Mouse (Mus musculus) limb, embryonic 11.5 days (tissue): ENCODE results near the gene Mycbp. TPM values are rescaled to one million over a fixed set of nuclear protein-coding genes. Genes with fewer than 3 reads are reported as not detected.

Source experiments
- ATAC-seq: fragments of 200-750 bp; cut with Nextera tagmentation; 2 replicates; pipeline ENCODE4 v1.8.0; 2017; ENCODE audit warnings: low read depth; ENCODE audit not compliant: insufficient number of reproducible peaks, low FRiP score, low TSS enrichment
- DNase-seq: peaks from one replicate; pipeline ENCODE4 v3.0.0-alpha.2; 2015; ENCODE audit warnings: low spot score
- H3K27ac ChIP-seq: fragments of 300-500 bp; sonication (generic); replicated peaks from 2 replicates; pipeline ENCODE4 v1.5.1; 2014; ENCODE audit warnings: low read depth, mild to moderate bottlenecking, low read length
- H3K27me3 ChIP-seq: fragments of 300-500 bp; sonication (generic); 2 replicates; pipeline ENCODE4 v1.6.1; 2014; ENCODE audit warnings: mild to moderate bottlenecking, low read length, mixed read lengths; ENCODE audit not compliant: control insufficient read depth, insufficient read depth
- H3K36me3 ChIP-seq: fragments of 300-500 bp; sonication (generic); 2 replicates; pipeline ENCODE4 v1.6.1; 2014; ENCODE audit warnings: mild to moderate bottlenecking, low read length, moderate library complexity, mixed read lengths; ENCODE audit not compliant: control insufficient read depth, insufficient read depth
- H3K4me1 ChIP-seq: fragments of 300-500 bp; sonication (generic); 2 replicates; pipeline ENCODE4 v1.6.1; 2014; ENCODE audit warnings: low read length, mixed read lengths; ENCODE audit not compliant: control insufficient read depth, insufficient read depth
- H3K4me2 ChIP-seq: fragments of 300-500 bp; sonication (generic); 2 replicates; pipeline ENCODE4 v1.6.1; 2014; ENCODE audit warnings: low read depth, mild to moderate bottlenecking, moderate library complexity; ENCODE audit not compliant: severe bottlenecking
- H3K4me3 ChIP-seq: fragments of 300-500 bp; sonication (generic); 2 replicates; pipeline ENCODE4 v1.5.1; 2014; ENCODE audit warnings: low read depth, low read length
- H3K9ac ChIP-seq: fragments of 300-500 bp; sonication (generic); 2 replicates; pipeline ENCODE4 v1.6.1; 2014; ENCODE audit warnings: mild to moderate bottlenecking, low read length
- H3K9me3 ChIP-seq: fragments of 300-500 bp; sonication (generic); 2 replicates; pipeline ENCODE4 v1.6.1; 2016; ENCODE audit warnings: low read length; ENCODE audit not compliant: control insufficient read depth
- WGBS: fragments of 180-500 bp; shearing (Covaris S2); extraction: QIAGEN DNeasy Blood & Tissue Kit; methylation state at CpG from one replicate; pipeline ENCODE4 v1.1.7; 2014; 5-methylcytosine and 5-hydroxymethylcytosine counted together
- polyA plus RNA-seq: library from polyadenylated mRNA; unstranded; fragments of >200 nt; fragmentation: Nextera tagmentation; extraction: Ambion mirVana; gene quantifications from 2 replicates; pipeline ENCODE4 v1.2.1, GENCODE M21; 2014

Mycbp gene
- polyA plus RNA-seq, result 80.7 and 82.8 TPM in 2 replicates

DNA sequence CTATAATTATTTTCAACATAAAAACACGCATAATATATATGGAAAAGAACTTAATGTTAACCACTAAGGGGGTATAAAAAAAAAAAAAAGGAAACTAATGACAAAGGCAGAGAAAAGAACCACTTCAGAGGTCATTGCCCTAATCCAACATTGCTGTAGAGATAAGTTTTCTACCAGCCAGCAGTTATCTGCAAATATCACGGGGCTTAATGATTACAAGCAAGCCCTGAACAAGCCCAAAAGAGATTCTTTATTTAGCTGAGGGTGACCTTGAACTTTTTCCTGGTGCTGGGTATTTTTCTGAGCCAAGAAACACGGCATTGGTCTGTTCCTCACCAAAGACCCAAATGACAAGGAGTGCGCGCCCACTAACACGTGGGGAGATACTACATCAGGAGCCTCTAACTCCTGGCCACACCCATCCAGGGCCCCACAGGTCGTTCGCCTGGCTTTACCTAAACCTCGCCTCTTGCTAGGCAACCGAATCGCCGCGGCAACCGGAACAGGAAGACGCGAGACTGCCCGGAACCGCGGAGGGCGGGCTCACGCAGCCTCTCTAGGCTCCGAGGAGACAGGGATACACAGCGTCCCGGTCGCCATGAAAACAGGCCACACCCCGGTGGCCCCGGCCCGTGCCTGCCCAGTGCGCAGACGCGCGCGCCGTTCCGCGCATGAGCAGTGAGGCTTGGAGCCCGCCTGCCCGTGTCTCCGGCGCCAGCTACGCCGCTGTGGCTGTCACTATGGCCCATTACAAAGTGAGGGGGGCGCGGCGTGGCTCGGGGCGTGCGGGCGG, at the start of gene Mycbp:
Mycbp (plus strand) TSS at position 500 of the 793 bp plus-strand sequence.
- H3K4me3 ChIP-seq, result peak within 1 kb of the TSS; percentile 72
- H3K9ac ChIP-seq, result peak within 1 kb of the TSS; percentile 57
- H3K9me3 ChIP-seq, result no peaks in the 10 kb centered on the region
- peak within 1 kb of the TSS; percentile 56 for H3K4me2 ChIP-seq
- H3K27me3 ChIP-seq, result no peaks in the 10 kb centered on the region
- no peaks in the 10 kb centered on the region for H3K36me3 ChIP-seq
- H3K4me1 ChIP-seq, result 0 out of 2 replicates have a peak, but pooled peaks cover 2% of the 10 kb centered on the region
- H3K27ac ChIP-seq, result peak within 1 kb of the TSS; percentile 65
- WGBS, result 1% methylated on average over 49 of the region's 49 CpGs
- peak; percentile 99 for DNase-seq
- peak; percentile 100 for ATAC-seq

DNA sequence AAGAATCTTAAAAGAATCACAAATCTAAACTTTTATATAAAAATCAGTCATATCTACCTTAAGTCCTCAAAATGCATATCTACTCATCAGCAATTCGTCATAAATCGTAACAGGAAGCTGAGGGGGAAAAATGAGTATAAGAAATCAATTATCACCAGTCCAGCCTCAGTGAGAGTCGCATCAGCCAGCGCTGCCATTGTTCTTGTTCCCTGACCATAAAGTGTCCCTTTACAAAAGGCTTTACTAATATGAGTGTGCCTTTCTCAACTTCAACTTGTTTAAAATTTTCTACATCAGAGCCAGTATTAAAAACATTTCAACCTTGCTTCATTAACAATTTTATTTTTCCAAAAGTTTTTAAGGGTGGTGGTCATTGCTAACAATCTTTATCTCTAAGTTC, 47.7 kb upstream of the Mycbp start:
- Histone ChIP-seq H3K9ac (no peak overlapping the region), H3K36me3 (no peaks in the 10 kb centered on the region), H3K4me1 (no peaks in the 10 kb centered on the region), H3K4me2 (no peak overlapping the region), H3K4me3 (no peak overlapping the region), H3K27me3 (no peaks in the 10 kb centered on the region), H3K9me3 (no peaks in the 10 kb centered on the region), H3K27ac (no peak overlapping the region)
- WGBS, result 78% methylated on average over 4 of the region's 4 CpGs
- ATAC-seq (no peak), DNase-seq (no peak)

DNA sequence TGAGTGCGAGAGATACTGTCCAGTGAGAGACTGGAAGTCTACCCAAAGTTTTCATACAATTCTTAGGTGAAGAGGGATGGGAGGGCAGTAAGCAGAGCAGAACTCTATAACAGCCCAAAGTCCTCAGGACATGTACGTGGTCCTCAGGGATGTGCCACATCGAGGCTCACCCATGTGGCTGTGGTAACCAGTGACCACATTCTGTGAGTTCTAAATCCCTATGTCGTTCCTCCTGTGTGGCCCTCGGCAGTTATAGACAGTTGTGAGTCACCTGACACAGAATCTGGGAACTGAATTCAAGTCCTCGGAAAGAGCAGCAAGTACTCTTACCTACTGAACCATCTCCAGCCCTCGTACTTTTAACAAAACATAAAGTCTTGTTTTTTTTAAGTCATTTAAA, 46.5 kb upstream of the Mycbp start:
- ATAC-seq, result no peak
- WGBS, result 89% methylated on average over 7 of the region's 7 CpGs
- no peaks in the 10 kb centered on the region for H3K36me3 ChIP-seq

DNA sequence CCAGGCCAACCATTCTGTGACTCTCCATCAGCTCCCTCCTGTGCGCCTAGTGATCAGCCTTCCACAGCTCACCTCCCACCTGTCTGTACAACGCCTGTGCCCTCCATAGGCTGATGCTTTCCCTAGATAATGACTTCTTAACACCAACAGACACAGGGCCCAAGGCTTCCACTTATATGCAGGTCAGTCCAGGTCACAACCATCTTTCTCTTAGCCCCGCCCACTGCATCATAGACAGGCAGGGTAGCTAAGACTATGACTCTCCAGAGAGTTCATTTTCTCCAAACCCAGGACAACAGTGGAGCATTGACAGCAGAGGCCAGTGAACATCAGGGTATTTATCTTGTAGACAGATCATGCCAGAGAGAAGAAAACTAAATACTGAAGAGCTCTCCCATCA, 45.3 kb upstream of the Mycbp start, which contains the start of gene 4933427I04Rik:
4933427I04Rik (plus strand) TSS at position 301 of the 400 bp plus-strand sequence.
- WGBS, result 85% methylated on average over 3 of the region's 3 CpGs
- DNase-seq (no peak), ATAC-seq (no peak)
- Histone ChIP-seq H3K4me1 (no peaks in the 10 kb centered on the region), H3K36me3 (no peaks in the 10 kb centered on the region), H3K9me3 (no peaks in the 10 kb centered on the region), H3K4me2 (no peak within 1 kb of the TSS), H3K9ac (no peak within 1 kb of the TSS), H3K27ac (no peak within 1 kb of the TSS), H3K27me3 (no peaks in the 10 kb centered on the region), H3K4me3 (no peak within 1 kb of the TSS)

More for the DNA sequence above, 46.5 kb upstream of the Mycbp start:
- H3K4me1 ChIP-seq, result no peaks in the 10 kb centered on the region
- no peaks in the 10 kb centered on the region for H3K9me3 ChIP-seq
- DNase-seq, result no peak
- H3K9ac ChIP-seq, result no peak overlapping the region
- H3K4me3 ChIP-seq, result no peak overlapping the region
- H3K4me2 ChIP-seq, result no peak overlapping the region
- H3K27me3 ChIP-seq, result no peaks in the 10 kb centered on the region
- H3K27ac ChIP-seq, result no peak overlapping the region

DNA sequence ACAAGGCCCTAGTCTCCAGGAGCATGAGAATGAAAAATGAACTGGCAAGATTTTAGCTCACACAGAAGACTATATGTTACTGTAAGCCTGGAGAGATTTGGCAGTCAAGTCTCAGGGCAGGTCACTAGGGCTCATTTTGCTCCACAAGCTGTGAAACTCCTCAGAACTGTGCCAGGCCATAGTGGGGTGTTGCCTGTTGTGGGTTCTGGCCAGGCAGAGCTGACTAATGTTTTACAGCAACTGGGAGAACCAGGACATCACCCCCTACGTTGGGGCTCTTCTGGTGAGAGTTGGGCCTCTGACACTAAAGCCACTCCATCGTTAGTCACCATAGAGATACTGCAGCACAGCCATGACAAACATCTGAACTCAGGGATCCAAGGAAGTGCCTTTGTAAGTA, 44.8 kb upstream of the Mycbp start:
- H3K4me2 ChIP-seq, result no peak overlapping the region
- H3K27me3 ChIP-seq, result no peaks in the 10 kb centered on the region
- H3K36me3 ChIP-seq, result no peaks in the 10 kb centered on the region
- no peak overlapping the region for H3K4me3 ChIP-seq
- no peak for DNase-seq
- WGBS, result 58% methylated on average over 2 of the region's 2 CpGs
- ATAC-seq, result no peak
- no peaks in the 10 kb centered on the region for H3K9me3 ChIP-seq
- no peak overlapping the region for H3K27ac ChIP-seq
- H3K4me1 ChIP-seq, result no peaks in the 10 kb centered on the region
- H3K9ac ChIP-seq, result no peak overlapping the region

DNA sequence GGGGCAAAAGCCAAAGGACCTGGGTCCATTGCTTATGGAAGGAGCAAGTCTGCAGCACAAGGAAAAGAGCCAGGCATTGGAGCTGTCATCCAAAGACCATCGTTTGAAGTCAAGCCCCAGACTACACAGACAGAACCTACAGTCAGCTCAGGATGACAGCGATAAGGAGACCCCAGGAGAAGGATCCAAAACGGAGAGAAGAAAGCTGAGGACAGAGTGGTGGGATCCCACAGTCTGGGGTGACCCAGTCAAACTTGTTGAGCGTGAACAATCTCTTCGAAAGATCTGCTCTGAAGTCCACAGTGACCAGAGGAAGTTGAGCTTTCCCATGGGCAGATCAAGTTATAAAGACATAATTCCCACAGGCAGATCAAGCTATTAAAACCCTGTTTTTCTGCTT, 44.0 kb upstream of the Mycbp start:
- no peak overlapping the region for H3K27ac ChIP-seq
- 80% methylated on average over 5 of the region's 5 CpGs for WGBS
- H3K4me2 ChIP-seq, result no peak overlapping the region
- no peaks in the 10 kb centered on the region for H3K27me3 ChIP-seq
- ATAC-seq (no peak), DNase-seq (no peak)
- no peak overlapping the region for H3K9ac ChIP-seq
- no peak overlapping the region for H3K4me3 ChIP-seq
- no peaks in the 10 kb centered on the region for H3K4me1 ChIP-seq
- no peaks in the 10 kb centered on the region for H3K9me3 ChIP-seq
- H3K36me3 ChIP-seq, result no peaks in the 10 kb centered on the region

DNA sequence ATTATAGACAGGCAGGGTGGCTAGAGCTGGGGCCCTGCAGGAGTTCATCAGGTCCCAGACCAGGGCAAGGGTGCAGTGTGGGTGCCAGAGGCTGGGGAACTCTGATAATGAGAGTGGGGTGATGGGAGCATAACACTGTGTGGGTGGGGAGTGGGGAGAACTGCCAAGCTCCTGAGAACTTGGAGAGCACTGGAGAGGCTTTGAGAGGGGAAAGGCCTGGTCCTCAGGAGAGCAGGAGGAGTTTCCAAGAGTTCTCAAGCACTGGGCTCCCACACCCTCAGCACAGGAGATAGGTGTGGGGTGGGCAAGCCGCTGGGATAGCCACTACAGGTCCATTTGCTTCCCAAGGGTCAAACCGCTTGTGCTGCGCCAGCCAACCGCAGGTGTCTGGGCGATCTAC, 10.9 kb upstream of the Mycbp start:
- H3K4me3 ChIP-seq, result no peak overlapping the region
- no peak overlapping the region for H3K9ac ChIP-seq
- no peak for DNase-seq
- no peaks in the 10 kb centered on the region for H3K27me3 ChIP-seq
- H3K4me2 ChIP-seq, result no peak overlapping the region
- no peaks in the 10 kb centered on the region for H3K9me3 ChIP-seq
- ATAC-seq, result no peak
- WGBS, result 93% methylated on average over 5 of the region's 5 CpGs
- H3K4me1 ChIP-seq, result no peaks in the 10 kb centered on the region
- H3K27ac ChIP-seq, result no peak overlapping the region
- no peaks in the 10 kb centered on the region for H3K36me3 ChIP-seq

DNA sequence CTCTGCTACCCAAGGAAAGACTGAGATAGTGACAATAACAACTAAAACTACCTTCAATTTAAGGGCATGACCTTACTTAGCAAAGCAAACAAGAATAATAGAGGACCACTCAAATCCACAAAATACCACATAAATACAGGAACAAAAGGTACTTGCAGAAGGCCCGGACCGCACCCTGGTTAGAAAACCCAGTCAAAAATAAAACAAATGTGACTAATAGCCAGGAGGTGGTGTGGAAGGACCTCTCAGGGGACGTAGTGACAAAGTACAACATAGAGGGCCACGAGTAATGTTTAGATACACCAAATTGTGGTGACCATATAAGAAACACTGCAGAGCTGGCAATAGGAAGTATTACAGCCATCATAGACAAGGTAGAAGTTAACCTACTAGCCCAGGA, 10.3 kb upstream of the Mycbp start:
- Histone ChIP-seq H3K4me1 (no peaks in the 10 kb centered on the region), H3K27ac (no peak overlapping the region), H3K4me2 (no peak overlapping the region), H3K4me3 (no peak overlapping the region), H3K36me3 (no peaks in the 10 kb centered on the region), H3K27me3 (no peaks in the 10 kb centered on the region), H3K9me3 (no peaks in the 10 kb centered on the region), H3K9ac (no peak overlapping the region)
- no peak for ATAC-seq
- WGBS, result 88% methylated on average over 4 of the region's 4 CpGs
- no peak for DNase-seq
